Mouse (Mus musculus) layer of hippocampus, adult 11-12 months (tissue): ENCODE measurements around the gene Gm10521.
"Not testable (repeated sequence)": the region's sequence is repeated elsewhere in the genome, so short reads cannot be mapped to it uniquely, and the experiment has no call there.

Experiments
- DNase-seq: peaks from one replicate; pipeline ENCODE4 v3.0.0; 2022; ENCODE audit warnings: low spot score

Gene Gm10521

GRCm38 (mm10) chr1:171895364-171895763, at the start of gene Gm10521:
TSS of gene Gm10521 (plus strand) at chr1:171895664.
- not testable (repeated sequence) for DNase-seq

- no peak for DNase-seq
Observed at GRCm38 (mm10) chr1:171848201-171848600, 47.3 kb upstream of the Gm10521 start.

GRCm38 (mm10) chr1:171848757-171849156, 46.7 kb upstream of the Gm10521 start:
- DNase-seq: no peak

GRCm38 (mm10) chr1:171849454-171849853, 46.0 kb upstream of the Gm10521 start:
- peak; percentile 21 for DNase-seq

GRCm38 (mm10) chr1:171865467-171865866, 30.0 kb upstream of the Gm10521 start:
- DNase-seq: no peak

- DNase-seq: no peak
Observed at GRCm38 (mm10) chr1:171886989-171887388, 8.5 kb upstream of the Gm10521 start.

GRCm38 (mm10) chr1:171904011-171904410, 8.5 kb downstream of the Gm10521 start:
- DNase-seq: no peak

GRCm38 (mm10) chr1:171915638-171916458, 20.4 kb downstream of the Gm10521 start:
- DNase-seq: no peak

- DNase-seq: peak; percentile 9
Observed at GRCm38 (mm10) chr1:171917305-171918039, 22.0 kb downstream of the Gm10521 start, which contains the start of gene Slamf6. TSS of gene Slamf6 (plus strand) at chr1:171917515.

GRCm38 (mm10) chr1:171918136-171918920, 22.9 kb downstream of the Gm10521 start:
- DNase-seq: no peak

- DNase-seq: no peak
Observed at GRCm38 (mm10) chr1:171919193-171919592, 23.7 kb downstream of the Gm10521 start.

GRCm38 (mm10) chr1:171919901-171920510, 24.5 kb downstream of the Gm10521 start:
- no peak for DNase-seq

GRCm38 (mm10) chr1:171920989-171921621, 25.6 kb downstream of the Gm10521 start:
- DNase-seq: no peak

- no peak for DNase-seq
Observed at GRCm38 (mm10) chr1:171921641-171922040, 26.2 kb downstream of the Gm10521 start.

GRCm38 (mm10) chr1:171922844-171923243, 27.4 kb downstream of the Gm10521 start:
- DNase-seq: no peak

- no peak for DNase-seq
Observed at GRCm38 (mm10) chr1:171924900-171925299, 29.4 kb downstream of the Gm10521 start.

GRCm38 (mm10) chr1:171933851-171934250, 38.4 kb downstream of the Gm10521 start:
- DNase-seq: no peak

- no peak for DNase-seq
Observed at GRCm38 (mm10) chr1:171938952-171939948, 43.8 kb downstream of the Gm10521 start.

GRCm38 (mm10) chr1:171940626-171941025, 45.2 kb downstream of the Gm10521 start:
- DNase-seq: no peak

- no peak for DNase-seq
Observed at GRCm38 (mm10) chr1:171946447-171946995, 51.1 kb downstream of the Gm10521 start.
